Mouse (Mus musculus) layer of hippocampus, postnatal 36 days (tissue): ENCODE measurements around the gene Chd2. TPM values are rescaled to one million over a fixed set of nuclear protein-coding genes. Genes with fewer than 3 reads are reported as not detected.

Experiments used
- DNase-seq, 2 experiments: peaks; one replicate each; pipeline ENCODE4 v3.0.0; 2022
- total RNA-seq, 2 experiments: library from RNA; stranded (reverse); gene quantifications; 2 replicates each; pipeline ENCODE4 v1.2.3; 2021

Chd2 gene
- total RNA-seq, 2 experiments from 2014 or later = 46.4 to 61.7 TPM

- DNase-seq = no peak
These were observed 19.9 kb upstream of the Chd2 start for GRCm38 (mm10) chr7:73561492-73562055.

GRCm38 (mm10) chr7:73560811-73561210 lies 19.2 kb upstream of the Chd2 start:
- DNase-seq = no peak

- DNase-seq = no peak
These were observed 18.2 kb upstream of the Chd2 start for GRCm38 (mm10) chr7:73559853-73560190.

GRCm38 (mm10) chr7:73559170-73559852 lies 17.7 kb upstream of the Chd2 start:
- DNase-seq = no peak

GRCm38 (mm10) chr7:73558293-73559169 lies 16.9 kb upstream of the Chd2 start:
- DNase-seq = peak; percentile 99

- DNase-seq = peak; percentile 54 to 57
These were observed 16.1 kb upstream of the Chd2 start for GRCm38 (mm10) chr7:73557671-73558265.

GRCm38 (mm10) chr7:73556688-73557667 lies 15.3 kb upstream of the Chd2 start:
- DNase-seq = no peak

GRCm38 (mm10) chr7:73555918-73556580 lies 14.4 kb upstream of the Chd2 start:
- no peak for DNase-seq

GRCm38 (mm10) chr7:73554849-73555248 lies 13.2 kb upstream of the Chd2 start:
- DNase-seq = no peak

- no peak for DNase-seq
These were observed 11.5 kb upstream of the Chd2 start for GRCm38 (mm10) chr7:73553160-73553559.

- no peak for DNase-seq
These were observed 10.6 kb upstream of the Chd2 start for GRCm38 (mm10) chr7:73552054-73552750.

- no peak for DNase-seq
These were observed 9.7 kb upstream of the Chd2 start for GRCm38 (mm10) chr7:73551370-73551769.

GRCm38 (mm10) chr7:73548051-73548450 lies 6.4 kb upstream of the Chd2 start:
- DNase-seq = no peak

- DNase-seq = no peak
These were observed 5.2 kb upstream of the Chd2 start for GRCm38 (mm10) chr7:73546561-73547510.

- no peak for DNase-seq
These were observed 3.4 kb upstream of the Chd2 start for GRCm38 (mm10) chr7:73545004-73545403.

GRCm38 (mm10) chr7:73542131-73542853 lies 662 bp upstream of the Chd2 start:
- no peak for DNase-seq

GRCm38 (mm10) chr7:73541079-73541390 lies 595 bp downstream of the Chd2 start:
- no peak for DNase-seq

- DNase-seq = no peak
These were observed 1.2 kb downstream of the Chd2 start for GRCm38 (mm10) chr7:73540202-73541078.
